Mouse (Mus musculus) testis, adult 2 months (tissue): ENCODE results near the gene Drg2.

ENCODE experiments used
- CTCF ChIP-seq: fragments of 200-500 bp; IDR thresholded peaks from 2 replicates; pipeline ENCODE4 v1.5.1; 2012; ENCODE audit warnings: low read depth, mild to moderate bottlenecking, inconsistent platforms, low read length, moderate library complexity; ENCODE audit not compliant: control insufficient read depth, insufficient read depth, insufficient replicate concordance
- POLR2A ChIP-seq: fragments of 200-500 bp; IDR thresholded peaks from 2 replicates; pipeline ENCODE4 v1.6.1; 2012; ENCODE audit warnings: low read depth, mild to moderate bottlenecking, inconsistent platforms, low read length, moderate library complexity; ENCODE audit not compliant: control insufficient read depth

DNA sequence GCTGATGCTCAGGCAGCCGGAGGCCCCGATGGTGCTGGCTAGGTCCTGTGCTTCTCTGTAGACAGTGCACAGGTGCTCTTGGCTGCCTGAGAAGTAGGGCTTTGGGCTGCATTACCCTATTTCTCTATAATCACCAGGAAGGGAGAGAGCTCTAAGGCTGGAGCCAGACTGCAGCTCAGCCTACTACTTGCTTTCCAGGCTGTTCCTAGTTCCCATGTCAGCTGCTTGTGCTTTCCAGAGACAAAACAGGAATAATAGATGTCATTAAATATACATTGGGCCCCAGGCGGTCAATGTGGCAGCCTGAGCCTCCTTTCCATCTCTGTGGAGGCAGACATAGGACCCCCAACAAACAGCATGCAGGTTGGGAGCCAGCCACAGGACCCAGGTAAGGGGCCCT lies 14.6 kb downstream of the Drg2 start, which contains the start of gene Myo15:
- no peak for TF ChIP-seq CTCF
- TF ChIP-seq POLR2A, result no peak
